Mouse (Mus musculus) thymus, adult 2 months (tissue): ENCODE measurements around the gene Tcerg1l.

Source experiments
- CTCF ChIP-seq: fragments of 200-500 bp; IDR thresholded peaks from 2 replicates; pipeline ENCODE4 v1.5.1; 2012; ENCODE audit warnings: mild to moderate bottlenecking, control low read depth, low read length, moderate library complexity, borderline replicate concordance; ENCODE audit not compliant: control insufficient read depth, poor library complexity, insufficient read depth; ENCODE audit errors: extremely low read depth
- POLR2A ChIP-seq: fragments of 200-500 bp; IDR thresholded peaks from 2 replicates; pipeline ENCODE4 v1.6.1; 2012; ENCODE audit warnings: mild to moderate bottlenecking, low read length, control low read depth, moderate library complexity; ENCODE audit not compliant: control insufficient read depth, poor library complexity, insufficient read depth; ENCODE audit errors: extremely low read depth

DNA sequence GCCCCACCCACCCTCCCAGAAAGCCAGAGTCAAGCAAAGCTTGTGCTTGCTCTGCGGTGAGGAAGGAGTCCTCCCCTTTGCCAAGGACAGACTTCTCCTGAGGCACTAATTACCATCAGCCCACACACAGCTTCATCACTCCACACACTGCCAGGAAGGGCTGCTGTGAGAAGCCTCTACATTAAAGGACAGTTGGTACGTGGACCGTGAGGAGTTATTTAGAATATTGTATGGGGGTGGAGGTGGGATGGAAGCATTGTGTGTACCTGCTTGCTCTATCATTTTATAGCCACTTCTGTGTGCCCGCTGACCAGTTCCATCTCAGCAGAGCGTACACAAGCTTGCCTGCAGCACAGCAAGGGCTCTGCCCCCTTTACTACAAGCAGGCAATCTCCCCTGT is 16.0 kb upstream of the Tcerg1l start:
- TF ChIP-seq CTCF (no peak), POLR2A (no peak)
